In genomic region chr5:81671025-81671424, GRCm38 (mm10) we compare ENCODE assay signal across 27 mouse cellular contexts.
DNase-seq lines count a peak whose midpoint lies in the region; ATAC-seq and TF ChIP-seq lines count a peak whose summit lies in the region.
"Had no signal": no experiment of that assay in that cellular context is flagged by ENCODE, and none has a peak within 500 bp of the region (broad histone marks: within the 10 kb centered on the region; RNA-seq: fewer than 3 reads in every experiment).

No protein-coding gene starts in this region.

- H3K36me3 ChIP-seq in kidney, adult 2 months (ENCODE audit: control insufficient read depth, insufficient read depth, low read length) = no peaks in the 10 kb centered on the region
- H3K36me3 ChIP-seq in forebrain, embryonic 15.5 days = no peaks in the 10 kb centered on the region
- H3K36me3 ChIP-seq: embryonic facial prominence, embryonic 12.5 days; heart, embryonic 15.5 days; liver, embryonic 15.5 days had no signal

- H3K27ac ChIP-seq in kidney, adult 2 months (ENCODE audit: insufficient read depth, low read depth, low read length) = no peak overlapping the region
- H3K27ac ChIP-seq in forebrain, embryonic 15.5 days (replicated peaks) = no peak overlapping the region
- H3K27ac ChIP-seq: embryonic facial prominence, embryonic 12.5 days; heart, embryonic 15.5 days; hindbrain, embryonic 12.5 days; liver, embryonic 15.5 days; neural tube, embryonic 13.5 days had no signal

- no peak for TF ChIP-seq CTCF in kidney, adult 2 months (conservative IDR thresholded peaks at IDR 0.05; ENCODE audit: insufficient read depth, insufficient read length, low read depth, low read length)
- TF ChIP-seq CTCF in brain, embryonic 14.5 days (IDR thresholded peaks at IDR 0.05; ENCODE audit: borderline replicate concordance, extremely low read depth, insufficient read depth, insufficient read length) = no peak

- DNase-seq in kidney, adult 2 months = peak; percentile 10
- no peak for DNase-seq in kidney, postnatal 14 days
- peak; percentile 75 for DNase-seq in brain, embryonic 14.5 days (ENCODE audit: low read depth)
- peak; percentile 65 for DNase-seq in retina, embryonic 14.5 days (ENCODE audit: low spot score)
- no peak for DNase-seq in cerebellum, postnatal 25 days
- no peak for DNase-seq in adrenal gland, postnatal 4 days (ENCODE audit: low spot score in 2 of 2)
- DNase-seq: adrenal gland, adult 8-10 months; cerebellum, adult 11 months; cerebellum, adult 9-10 months; embryo, embryonic 11 days; gastrocnemius, postnatal 14 days; kidney, postnatal 10 days; layer of hippocampus, adult 9-11 months; lung, embryonic 14.5 days; lung, postnatal 14 days; spleen, adult 18-20 months; thymus, postnatal 14 days had no signal

- 0 out of 2 replicates have a peak, but pooled peaks have one; percentile 60 for ATAC-seq in forebrain, embryonic 15.5 days (replicated peaks)
- ATAC-seq: intestine, postnatal 0 days; midbrain, embryonic 16.5 days had no signal

- H3K4me2 ChIP-seq in forebrain, embryonic 15.5 days (replicated peaks) = no peak overlapping the region
- H3K4me2 ChIP-seq: embryonic facial prominence, embryonic 12.5 days; heart, embryonic 15.5 days; hindbrain, embryonic 12.5 days; liver, embryonic 15.5 days; lung, embryonic 14.5 days; neural tube, embryonic 13.5 days had no signal

- TF ChIP-seq POLR2A in kidney, adult 2 months (IDR thresholded peaks at IDR 0.05; ENCODE audit: low read depth, low read length) = no peak
- no peak for TF ChIP-seq POLR2A in brain, embryonic 14.5 days (IDR thresholded peaks at IDR 0.05; ENCODE audit: borderline replicate concordance, extremely low read depth, insufficient read depth, insufficient read length, poor library complexity, severe bottlenecking)

- H3K4me1 ChIP-seq in kidney, adult 2 months (ENCODE audit: control insufficient read depth, insufficient read depth, low read length) = no peaks in the 10 kb centered on the region
- no peaks in the 10 kb centered on the region for H3K4me1 ChIP-seq in forebrain, embryonic 15.5 days
- H3K4me1 ChIP-seq: embryonic facial prominence, embryonic 12.5 days; heart, embryonic 15.5 days; hindbrain, embryonic 12.5 days; liver, embryonic 15.5 days; neural tube, embryonic 13.5 days had no signal

- H3K4me3 ChIP-seq in kidney, adult 2 months (ENCODE audit: insufficient read depth, low read depth, low read length) = no peak overlapping the region
- H3K4me3 ChIP-seq in forebrain, embryonic 15.5 days = no peak overlapping the region
- H3K4me3 ChIP-seq: embryonic facial prominence, embryonic 12.5 days; heart, embryonic 15.5 days; hindbrain, embryonic 12.5 days; liver, embryonic 15.5 days; myocyte; neural tube, embryonic 13.5 days had no signal

- H3K27me3 ChIP-seq in kidney, adult 2 months (replicated peaks; ENCODE audit: control insufficient read depth, insufficient read depth, low read length) = no peaks in the 10 kb centered on the region
- peaks cover 2% of the 10 kb centered on the region; the same call in 1 of the 2 replicates for H3K27me3 ChIP-seq in forebrain, embryonic 15.5 days
- H3K27me3 ChIP-seq: CH12.LX; embryonic facial prominence, embryonic 12.5 days; heart, embryonic 15.5 days; hindbrain, embryonic 12.5 days; liver, embryonic 15.5 days; neural tube, embryonic 13.5 days had no signal

- 27% methylated on average over 4 of the region's 4 CpGs for WGBS in kidney, adult 2 months
- 8% methylated on average over 4 of the region's 4 CpGs for WGBS in forebrain, embryonic 15.5 days

- no peak overlapping the region for H3K9ac ChIP-seq in forebrain, embryonic 15.5 days (replicated peaks)
- H3K9ac ChIP-seq: embryonic facial prominence, embryonic 12.5 days; heart, embryonic 15.5 days; hindbrain, embryonic 12.5 days; liver, embryonic 15.5 days; lung, embryonic 14.5 days; neural tube, embryonic 13.5 days had no signal

- no peaks in the 10 kb centered on the region for H3K9me3 ChIP-seq in forebrain, embryonic 15.5 days
- H3K9me3 ChIP-seq: embryonic facial prominence, embryonic 12.5 days; heart, embryonic 15.5 days; hindbrain, embryonic 12.5 days; liver, embryonic 15.5 days had no signal

Comparison
In these comparisons a context has a peak if more than half of its experiments do, and no peak if none do; other contexts are left out.
1. DNase-seq: peak in kidney, adult 2 months (single experiment), brain, embryonic 14.5 days (single experiment) and retina, embryonic 14.5 days (single experiment); none in kidney, postnatal 14 days (single experiment), cerebellum, postnatal 25 days (0 of 2) and adrenal gland, postnatal 4 days (0 of 2).